Mouse (Mus musculus) ES-E14 (cell line): ENCODE results near the gene Wbp1l.

Experiments
- CHD2 ChIP-seq: IDR thresholded peaks from 2 replicates; pipeline ENCODE4 v1.6.1; 2014; ENCODE audit warnings: mild to moderate bottlenecking, low read depth, low read length, inconsistent platforms
- HCFC1 ChIP-seq: IDR thresholded peaks from 2 replicates; pipeline ENCODE4 v1.6.1; 2012; ENCODE audit warnings: low read length, inconsistent platforms, borderline replicate concordance; ENCODE audit not compliant: insufficient read depth
- MAFK ChIP-seq: IDR thresholded peaks from 2 replicates; pipeline ENCODE4 v1.6.1; 2014; ENCODE audit warnings: mild to moderate bottlenecking, low read depth, low read length, inconsistent platforms; ENCODE audit not compliant: insufficient read depth
- ZC3H11A ChIP-seq: IDR thresholded peaks from 2 replicates; pipeline ENCODE4 v1.6.1; 2012; ENCODE audit warnings: low read depth, mild to moderate bottlenecking, inconsistent platforms, low read length, borderline replicate concordance

DNA sequence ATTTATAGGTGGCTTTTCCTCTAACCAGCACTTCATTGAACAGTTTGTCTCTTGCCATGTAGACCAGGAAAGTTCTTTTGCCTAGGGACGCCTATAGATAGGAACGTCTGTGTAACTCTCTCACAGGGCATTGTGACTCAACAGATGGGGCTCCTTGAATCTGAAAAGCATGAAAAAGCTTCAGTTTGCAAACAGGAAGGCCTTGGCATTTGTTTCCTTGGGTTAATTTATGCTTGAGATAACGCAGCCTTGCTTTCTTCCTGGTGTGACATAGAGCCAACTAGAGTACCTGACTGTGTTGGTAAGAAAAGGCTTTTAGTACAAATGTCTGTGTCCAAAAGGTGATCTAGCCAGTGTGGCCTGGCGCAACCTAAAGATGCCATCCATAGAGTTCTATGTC is 3.5 kb downstream of the Wbp1l start:
- TF ChIP-seq HCFC1 (no peak), CHD2 (no peak), ZC3H11A (no peak), MAFK (no peak)
